Mouse (Mus musculus): ENCODE data around the gene Trak1.

GRCm38 (mm10) chr9:121352131-121352606 lies 54.9 kb downstream of the Trak1 start:
- TF ChIP-seq EP300 (IDR thresholded peaks at IDR 0.05; ENCODE audit: low read depth) (no peak), CTCF (IDR thresholded peaks at IDR 0.05; ENCODE audit: low read depth) (peak; percentile 70)

All from liver, embryonic 14.5 days (tissue).